Mouse (Mus musculus): ENCODE measurements around the gene Mrpl16.

DNA sequence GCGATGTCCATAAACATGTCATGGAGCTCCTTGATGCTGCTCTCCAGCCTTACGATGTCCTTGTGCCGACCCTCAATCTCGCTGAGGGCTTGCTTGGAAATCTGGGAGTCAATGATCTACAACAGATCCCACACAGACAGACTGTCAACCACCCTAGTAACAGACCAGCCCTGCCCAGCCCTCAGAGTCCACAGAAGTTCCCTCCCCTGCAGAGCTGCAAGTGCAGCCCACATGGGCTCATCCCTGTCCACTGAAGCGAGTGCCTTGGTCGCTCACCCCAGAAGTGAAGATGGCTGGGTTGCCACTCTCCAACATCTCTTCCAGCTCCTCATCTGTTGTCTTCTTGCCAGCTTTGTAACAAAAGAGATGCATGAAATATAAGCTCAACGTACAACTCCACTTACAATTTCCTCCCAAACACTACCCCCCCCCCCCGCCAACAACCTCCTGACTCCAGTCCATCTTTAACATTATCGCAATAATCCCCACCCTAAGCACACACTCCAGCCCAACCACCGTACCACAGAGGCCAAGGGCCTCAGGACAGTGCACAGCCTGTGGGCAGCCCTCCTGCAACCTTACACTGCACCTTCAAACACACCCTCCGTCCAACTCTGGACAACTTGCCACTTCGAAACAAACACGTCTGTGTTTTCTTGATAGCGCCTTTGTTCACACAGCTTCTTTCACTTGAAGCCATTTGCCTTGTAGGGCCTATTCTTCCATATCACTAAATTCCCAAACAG is 15.4 kb downstream of the Mrpl16 start:
- TF ChIP-seq CTCF (IDR thresholded peaks at IDR 0.05; ENCODE audit: low read depth) (no peak), EP300 (IDR thresholded peaks at IDR 0.05; ENCODE audit: low read depth) (no peak)

All from heart, postnatal 0 days (tissue).